Mouse (Mus musculus) E14TG2a.4 (cell line): ENCODE data around the gene Pfkfb2.
"Not testable (repeated sequence)": the region's sequence is repeated elsewhere in the genome, so short reads cannot be mapped to it uniquely, and the experiment has no call there.

Experiments used
- CTCF ChIP-seq: conservative IDR thresholded peaks from 2 replicates; pipeline ENCODE4 v1.5.1; 2014; ENCODE audit warnings: low read length
- NANOG ChIP-seq: IDR thresholded peaks from 2 replicates; pipeline ENCODE4 v1.6.1; 2014; ENCODE audit warnings: borderline replicate concordance, low read length, mixed read lengths
- POU5F1 ChIP-seq: IDR thresholded peaks from 2 replicates; pipeline ENCODE4 v1.6.1; 2014; ENCODE audit warnings: low read length, borderline replicate concordance

GRCm38 (mm10) chr1:130659641-130660040 lies 69.4 kb downstream of the Pfkfb2 start:
- TF ChIP-seq CTCF, NANOG, POU5F1: not testable (repeated sequence)
